Mouse (Mus musculus) heart, postnatal 4 days (tissue): ENCODE data around the gene Arhgef10l. TPM values are rescaled to one million over a fixed set of nuclear protein-coding genes. Genes with fewer than 3 reads are reported as not detected.
"Not testable (repeated sequence)": the region's sequence is repeated elsewhere in the genome, so short reads cannot be mapped to it uniquely, and the experiment has no call there.

Experiments
- DNase-seq: peaks from one replicate; pipeline ENCODE4 v3.0.0; 2021
- total RNA-seq, 2 experiments: library from RNA; stranded (reverse); gene quantifications; 2 replicates each; pipeline ENCODE4 v1.2.3; 2021

Gene Arhgef10l
- total RNA-seq, 2 experiments from 2014 or later: 45.9 to 46.7 TPM

DNA sequence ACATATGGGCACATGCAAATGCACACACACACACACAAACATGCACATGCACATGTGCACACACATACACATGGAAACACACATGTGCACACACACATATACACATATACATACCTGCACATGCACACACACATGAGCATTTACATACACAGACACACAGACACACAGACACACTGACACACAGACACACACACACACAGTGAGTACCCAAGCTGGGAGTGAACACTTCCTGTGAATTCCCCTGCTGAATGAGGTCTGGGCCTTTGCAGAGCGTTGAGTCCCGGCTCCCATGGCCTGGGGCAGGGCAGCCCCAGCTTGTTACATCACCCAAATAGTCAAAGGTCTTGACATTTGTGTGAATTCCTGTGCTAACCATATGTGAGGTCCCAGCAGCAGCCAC is 96.4 kb downstream of the Arhgef10l start:
- no peak for DNase-seq

DNA sequence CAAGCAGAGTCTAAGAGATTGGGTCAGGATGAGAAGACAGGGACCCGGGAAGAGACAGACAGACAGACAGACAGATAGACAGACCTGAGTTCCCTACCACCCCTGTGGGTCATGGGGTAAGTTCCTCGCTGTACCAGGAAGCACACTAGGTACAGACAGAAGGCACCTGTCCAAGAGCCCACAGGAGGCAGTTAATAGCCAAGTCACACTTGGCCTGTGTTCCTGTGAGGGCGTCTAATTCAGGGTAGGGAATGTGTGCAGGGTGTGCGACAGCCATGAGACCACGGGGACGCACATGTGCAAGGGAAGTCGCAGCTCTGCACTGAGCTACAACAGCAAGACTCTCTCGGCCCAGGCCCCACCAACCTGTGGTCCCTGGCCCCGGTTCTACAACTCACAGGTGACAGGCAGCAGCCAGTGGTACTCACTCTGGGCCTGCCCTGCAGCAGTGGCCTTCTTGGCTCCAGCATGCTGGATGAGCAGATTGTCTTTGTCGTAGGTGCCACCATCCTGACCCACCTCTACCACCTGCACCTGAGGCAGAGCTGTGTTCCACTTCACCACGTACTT is 97.8 kb downstream of the Arhgef10l start:
- no peak for DNase-seq

DNA sequence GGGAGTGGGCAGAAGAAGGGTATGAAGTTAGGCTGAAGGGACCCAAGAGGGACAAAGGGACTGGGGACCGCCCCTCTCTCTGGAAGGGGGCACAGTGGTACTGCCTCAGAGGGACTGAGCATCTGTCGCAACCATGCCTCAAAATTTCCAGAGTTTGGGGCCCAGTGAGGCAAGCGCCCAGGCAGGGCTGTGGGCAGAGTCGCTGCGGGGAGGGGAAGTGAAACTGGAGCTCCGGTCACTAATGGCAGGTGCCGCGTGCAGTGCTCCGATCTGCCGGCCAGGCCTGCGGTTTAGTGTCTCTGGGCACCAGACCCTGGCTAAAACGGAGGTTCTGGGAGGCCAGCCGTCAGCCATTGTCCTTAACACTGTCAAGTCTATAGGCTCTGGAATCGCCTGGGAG is 99.0 kb downstream of the Arhgef10l start:
- DNase-seq: peak; percentile 31

DNA sequence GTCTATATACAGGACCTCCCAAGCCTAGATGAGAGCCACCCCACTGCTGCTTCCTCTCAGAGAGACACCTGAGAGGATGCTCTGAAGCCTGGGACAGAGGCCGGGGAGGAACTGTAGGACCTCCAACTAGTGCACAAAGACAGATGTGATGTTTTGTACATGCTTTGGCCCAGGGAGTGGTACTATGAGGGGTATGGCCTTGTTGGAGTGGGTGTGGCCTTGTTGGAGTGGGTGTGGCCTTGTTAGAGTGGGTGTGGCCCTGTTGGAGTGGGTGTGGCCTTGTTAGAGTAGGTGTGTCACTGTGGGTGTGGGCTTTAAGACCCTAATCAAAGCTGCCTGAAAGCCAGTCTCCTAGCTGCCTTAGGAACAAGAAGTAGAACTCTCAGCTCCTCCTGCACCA is 101.4 kb downstream of the Arhgef10l start:
- DNase-seq: not testable (repeated sequence)

DNA sequence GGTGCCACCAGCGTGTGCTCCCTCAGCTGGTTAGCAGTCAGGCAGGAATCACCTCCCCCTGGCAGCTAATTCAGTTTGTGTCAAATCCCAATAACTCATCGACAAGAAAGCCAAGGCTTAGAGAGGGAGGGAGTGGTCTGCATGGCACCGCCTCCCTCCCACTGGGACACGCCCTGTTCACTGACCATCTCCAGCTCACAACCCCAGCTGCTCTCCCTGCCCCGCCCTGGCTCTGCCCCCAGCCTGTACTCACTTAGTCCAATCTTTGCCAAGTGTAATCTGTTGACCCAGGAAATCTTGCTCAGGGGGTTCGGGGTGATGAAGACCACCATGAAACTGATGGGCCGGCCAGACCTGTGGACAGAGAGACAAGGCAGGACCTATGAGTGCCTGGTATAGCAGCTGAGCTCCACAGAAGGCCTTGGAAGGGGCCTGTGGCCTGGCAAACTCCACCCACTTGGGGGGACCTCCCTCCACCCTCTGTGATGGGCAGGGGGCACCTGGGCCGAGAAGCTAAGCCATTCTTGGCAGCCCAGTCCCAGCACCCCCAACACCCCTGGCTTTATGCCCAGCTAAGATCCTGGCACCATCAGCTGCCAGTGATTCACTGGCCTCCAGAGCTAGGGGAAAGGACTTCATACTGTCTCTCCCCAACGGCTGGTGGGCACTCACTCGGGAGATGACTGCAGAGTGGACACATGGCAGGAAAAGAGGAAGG is 103.2 kb downstream of the Arhgef10l start:
- DNase-seq: peak; percentile 52

DNA sequence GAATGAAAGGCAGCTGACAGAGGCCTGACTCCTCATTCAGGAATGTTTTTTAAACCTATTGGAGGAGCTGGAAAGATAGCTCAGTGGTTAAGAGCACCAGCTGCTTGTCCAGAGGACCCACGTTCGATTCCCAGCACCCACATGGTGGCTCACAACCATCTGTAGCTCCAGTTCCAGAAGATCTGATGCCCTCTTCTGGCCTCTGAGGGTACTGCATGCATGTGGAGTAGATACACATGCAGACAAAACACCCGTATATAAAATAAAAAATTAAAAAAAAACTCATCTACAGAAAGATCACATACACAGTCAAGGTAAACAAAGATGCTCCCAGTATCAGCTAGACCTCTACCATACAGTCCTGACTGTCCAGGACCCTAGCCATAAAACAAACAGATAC is 104.1 kb downstream of the Arhgef10l start:
- DNase-seq: no peak

DNA sequence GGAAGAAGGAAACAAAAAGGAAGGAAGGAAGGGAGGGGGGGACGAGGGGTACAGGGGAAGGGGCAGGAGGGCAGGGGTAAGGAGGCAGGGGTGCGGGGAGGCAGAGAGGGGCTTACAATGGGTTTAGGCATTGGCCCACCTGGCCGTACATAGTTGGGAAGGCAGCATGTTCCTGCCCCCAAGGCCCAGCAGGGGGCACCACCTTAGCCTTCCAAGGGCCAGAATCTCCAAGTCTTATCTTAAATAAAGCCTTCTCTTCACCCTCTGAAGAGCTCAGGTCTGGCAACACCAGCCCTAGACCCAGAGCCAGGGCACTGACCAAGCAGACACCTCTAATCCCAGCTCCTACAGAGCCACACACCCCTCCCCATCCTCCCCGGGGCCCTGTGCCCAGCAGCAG is 106.0 kb downstream of the Arhgef10l start:
- no peak for DNase-seq

DNA sequence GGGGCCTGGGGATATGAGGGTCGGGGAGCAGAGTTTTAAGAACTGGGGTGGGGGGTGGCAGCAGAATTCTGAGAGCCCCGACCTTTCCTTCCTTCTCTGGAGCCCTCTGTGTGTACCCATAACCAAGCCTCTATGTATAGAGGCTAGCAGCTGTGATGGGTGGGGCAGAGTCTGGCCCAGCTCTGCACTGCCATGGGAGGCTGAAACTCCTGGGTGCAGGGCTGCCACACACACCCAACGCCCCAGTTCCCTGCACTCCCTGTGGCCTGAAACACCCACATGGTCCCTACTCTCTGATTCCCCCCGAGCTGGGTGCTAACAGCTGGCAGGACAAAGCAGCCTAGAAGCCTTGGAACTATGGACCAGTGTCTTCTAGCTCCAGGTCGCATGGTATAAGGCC is 107.6 kb downstream of the Arhgef10l start:
- DNase-seq: no peak

DNA sequence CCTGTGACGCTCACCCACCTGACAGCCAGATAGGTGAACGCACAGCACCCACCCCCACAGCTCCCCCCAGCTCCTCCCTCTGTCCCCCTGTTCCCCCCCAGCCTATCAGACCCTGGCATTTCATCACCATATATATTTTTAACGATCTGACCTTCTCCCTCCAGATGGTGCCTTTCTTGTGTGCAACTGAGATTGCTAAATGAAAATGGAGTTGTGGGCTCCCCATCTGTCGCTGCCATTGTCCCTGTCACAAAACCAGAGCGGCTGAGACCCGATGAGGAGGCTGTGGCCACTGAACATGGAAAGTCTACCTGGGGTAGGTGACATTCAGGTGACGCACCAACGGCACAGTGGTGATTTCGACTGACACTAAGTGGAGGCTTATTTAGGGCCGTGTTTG is 109.3 kb downstream of the Arhgef10l start:
- no peak for DNase-seq

DNA sequence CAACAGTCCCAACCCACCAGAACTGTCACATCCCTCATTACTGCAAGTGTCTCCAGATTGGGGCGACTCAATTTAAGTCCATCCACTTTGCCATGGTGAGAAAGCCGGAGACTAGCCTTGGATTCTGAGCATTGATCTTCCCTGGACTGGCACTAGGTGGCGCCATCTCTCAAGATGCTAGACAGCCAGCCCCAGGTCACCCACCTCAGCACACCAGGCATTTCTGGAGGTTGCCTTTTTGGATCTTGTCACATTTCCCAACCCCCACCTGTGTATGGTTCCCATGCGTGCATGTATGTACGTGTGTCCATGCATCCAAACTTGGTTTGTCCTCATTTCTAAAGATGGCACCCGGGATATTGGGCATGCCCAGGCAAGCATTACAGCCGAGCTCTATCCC is 110.5 kb downstream of the Arhgef10l start:
- peak; percentile 75 for DNase-seq

DNA sequence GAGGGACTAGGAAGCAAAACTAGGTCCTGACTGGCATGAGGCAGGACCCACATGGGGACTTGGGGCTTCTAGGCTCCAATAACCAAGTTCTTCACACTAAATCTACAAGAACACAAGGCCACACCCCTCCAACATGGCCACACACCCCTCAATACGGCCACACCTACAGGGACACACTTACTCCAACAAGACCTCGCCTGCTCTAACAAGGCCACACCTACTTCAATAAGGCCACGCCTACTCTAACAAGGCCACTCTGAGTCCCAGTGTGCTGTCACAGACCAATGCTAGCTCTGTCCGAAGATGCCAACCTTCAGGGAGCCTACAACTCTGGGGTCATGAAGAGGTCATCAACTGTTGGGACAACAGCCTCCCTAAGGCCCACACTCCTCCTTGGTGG is 111.3 kb downstream of the Arhgef10l start:
- no peak for DNase-seq

DNA sequence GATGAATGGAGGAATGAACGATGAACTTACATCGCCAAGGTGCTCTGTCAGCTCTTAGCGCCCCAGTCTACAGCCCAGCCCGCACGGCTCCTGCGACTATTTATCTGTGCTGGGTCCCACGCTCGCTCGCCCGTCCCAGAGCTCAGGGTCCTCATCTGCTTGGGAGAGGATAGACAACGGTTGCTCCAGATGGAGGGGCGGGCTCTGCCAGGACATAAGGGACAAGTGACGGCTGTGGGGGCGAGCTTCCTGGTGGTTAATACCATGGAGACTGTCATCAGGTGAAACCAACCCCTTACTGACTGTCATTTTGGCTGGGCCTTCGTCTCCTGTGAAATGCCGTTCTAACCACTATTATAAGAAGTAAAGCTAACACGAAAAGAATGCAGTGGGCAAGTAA is 114.0 kb downstream of the Arhgef10l start:
- DNase-seq: no peak

DNA sequence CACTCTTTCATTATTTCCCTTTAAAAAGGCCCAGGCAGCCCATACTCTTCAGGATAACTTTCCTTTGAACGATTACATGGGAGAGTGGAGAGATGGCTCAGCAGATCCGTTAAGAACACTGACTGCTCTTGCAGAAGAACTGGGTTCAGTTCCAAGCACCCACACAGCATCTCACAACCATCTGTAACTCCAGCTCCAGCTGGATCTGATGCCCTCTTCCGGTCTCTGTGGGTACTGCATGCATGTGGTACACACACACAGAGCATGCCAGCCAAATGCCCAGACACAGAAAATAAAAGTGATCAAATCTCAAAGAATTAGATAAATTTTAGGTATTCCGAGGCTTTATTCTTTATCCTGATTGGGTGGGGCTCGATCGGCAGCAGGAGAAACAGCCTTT is 115.1 kb downstream of the Arhgef10l start:
- no peak for DNase-seq

DNA sequence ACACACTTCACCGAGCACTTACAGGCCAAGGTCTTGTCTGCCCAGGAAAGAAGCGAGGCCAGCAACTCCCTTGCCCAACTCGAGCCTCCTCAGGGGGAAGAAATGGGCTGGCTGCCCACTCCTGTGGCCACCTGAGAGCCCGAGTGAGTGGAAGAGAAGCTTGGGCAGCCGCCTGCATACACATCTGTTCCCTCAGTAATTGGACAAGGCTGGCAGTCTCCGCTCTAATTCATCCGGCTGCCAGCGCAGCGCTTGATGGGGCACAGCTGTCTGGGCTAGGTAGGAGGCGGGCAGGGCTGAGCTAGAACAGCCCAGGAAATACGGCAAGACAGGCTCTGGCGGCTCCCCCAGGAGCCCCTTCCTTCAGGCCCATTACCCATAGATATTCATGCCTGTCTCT is 115.8 kb downstream of the Arhgef10l start:
- no peak for DNase-seq

DNA sequence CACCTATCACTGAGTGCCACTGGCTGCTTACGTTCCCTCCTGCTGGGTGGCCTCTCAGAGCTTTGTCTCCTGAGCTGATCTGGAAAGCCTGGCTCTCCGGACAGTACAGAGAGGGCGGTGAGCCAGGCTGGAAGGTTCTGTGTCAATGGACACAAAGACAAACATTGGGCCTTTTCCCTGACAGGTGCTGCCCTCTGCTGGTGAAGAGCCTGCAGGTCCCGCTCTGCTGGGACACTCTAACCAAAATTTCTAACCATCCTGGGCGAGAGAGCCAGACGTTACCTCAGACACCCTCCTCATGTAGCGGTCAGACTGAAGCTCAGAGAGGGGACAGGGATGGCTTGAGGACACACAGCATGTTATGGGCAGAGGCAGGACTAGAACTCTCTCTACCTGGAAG is 118.3 kb downstream of the Arhgef10l start:
- peak; percentile 80 for DNase-seq

DNA sequence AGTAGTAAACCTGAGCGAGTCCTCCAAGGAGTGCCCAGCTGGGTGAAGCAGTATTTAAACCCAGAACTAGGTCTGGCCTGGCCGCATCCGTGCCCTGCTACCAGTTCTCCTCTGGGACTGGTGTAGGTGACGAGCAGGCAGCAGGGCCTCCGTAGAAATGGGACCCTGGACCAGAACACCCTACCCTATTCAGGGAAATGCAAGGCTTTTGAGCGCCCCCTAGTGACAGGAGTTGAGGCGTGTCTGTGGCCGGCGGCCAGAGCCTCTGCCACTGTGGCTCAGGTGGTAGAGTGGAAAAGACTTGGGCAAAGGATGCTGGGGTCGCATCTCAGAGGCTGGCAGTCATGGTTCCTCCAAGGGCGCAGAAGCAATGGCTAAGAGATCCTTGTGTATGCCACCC is 126.7 kb downstream of the Arhgef10l start:
- peak; percentile 73 for DNase-seq

DNA sequence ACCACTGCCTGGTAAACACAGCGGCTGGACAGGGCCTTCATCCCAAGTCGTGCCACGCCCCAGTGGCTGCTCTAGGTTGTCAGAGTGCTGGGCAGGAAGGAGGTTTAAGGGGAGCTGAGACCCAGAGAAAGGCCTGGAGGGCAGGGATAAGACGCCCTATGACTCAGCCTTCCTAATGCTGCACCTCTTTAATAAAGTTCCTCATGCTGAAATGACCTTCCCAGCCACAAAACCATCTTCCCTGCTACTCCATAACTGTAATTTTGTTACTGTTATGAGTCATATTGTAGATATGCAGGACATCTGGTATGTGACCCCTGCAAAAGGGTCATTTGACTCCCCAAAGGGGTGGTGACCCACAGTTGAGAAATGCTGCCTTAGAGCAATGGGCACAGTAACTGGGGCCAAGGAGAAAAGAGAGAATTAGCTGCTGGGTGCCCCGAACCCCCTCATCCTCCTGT is 128.2 kb downstream of the Arhgef10l start:
- no peak for DNase-seq

DNA sequence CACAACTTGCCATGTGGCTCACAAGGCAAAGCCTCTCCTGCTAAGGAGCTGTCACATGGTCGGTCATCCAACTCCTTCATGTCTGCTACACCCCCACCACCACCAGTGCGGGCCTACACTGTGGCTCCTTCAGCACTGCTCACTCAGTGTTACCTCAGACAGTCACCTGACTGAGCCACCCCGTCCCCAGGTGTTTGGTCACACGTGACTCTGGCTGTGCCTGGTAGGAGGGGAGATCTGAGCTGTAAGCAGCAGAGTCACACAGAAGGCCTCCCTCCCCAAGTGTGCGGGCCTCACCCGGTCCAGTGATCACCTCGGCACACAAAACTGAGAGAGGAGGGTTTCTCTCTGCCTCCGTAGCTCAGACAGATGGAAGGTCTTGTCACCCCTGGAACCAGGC is 130.5 kb downstream of the Arhgef10l start:
- DNase-seq: no peak

DNA sequence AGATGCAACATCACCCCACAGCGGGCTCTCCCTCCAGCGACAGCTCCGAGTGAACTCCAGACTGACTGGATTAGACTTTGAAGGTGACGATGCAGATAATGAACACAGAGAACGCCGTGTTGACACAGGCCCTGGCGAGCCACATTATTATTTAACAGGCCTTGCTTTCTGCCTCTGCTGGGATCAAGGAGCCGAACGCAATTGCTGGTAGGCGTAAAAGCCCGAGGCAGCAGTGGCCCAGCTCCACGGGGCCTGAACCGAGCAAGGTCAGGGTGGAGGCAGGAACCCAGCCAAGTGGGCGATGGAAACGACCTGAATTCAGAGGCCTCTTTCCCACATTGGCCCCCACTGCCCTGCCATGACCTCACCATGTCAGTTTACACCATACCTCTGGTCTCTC is 133.5 kb downstream of the Arhgef10l start:
- DNase-seq: no peak

DNA sequence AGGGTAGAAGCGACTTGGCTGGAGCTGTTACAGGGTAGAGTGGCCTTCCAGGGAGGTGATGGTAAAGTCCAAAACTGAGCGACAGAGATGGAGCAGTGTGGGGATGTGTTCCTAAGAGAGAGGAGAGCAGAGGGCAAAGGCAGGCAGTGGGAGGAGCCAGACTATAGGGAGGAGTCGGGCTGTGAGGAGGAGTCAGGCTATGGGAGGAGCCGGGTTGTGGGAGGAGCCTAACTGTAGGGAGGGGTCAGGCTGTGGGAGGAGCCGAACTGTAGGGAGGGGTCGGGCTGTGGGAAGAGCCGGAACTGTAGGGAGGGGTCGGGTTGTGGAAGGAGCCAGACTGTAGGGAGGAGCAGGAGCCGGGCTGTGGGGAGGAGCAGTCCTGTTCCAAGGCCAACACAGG is 134.8 kb downstream of the Arhgef10l start:
- peak; percentile 43 for DNase-seq

DNA sequence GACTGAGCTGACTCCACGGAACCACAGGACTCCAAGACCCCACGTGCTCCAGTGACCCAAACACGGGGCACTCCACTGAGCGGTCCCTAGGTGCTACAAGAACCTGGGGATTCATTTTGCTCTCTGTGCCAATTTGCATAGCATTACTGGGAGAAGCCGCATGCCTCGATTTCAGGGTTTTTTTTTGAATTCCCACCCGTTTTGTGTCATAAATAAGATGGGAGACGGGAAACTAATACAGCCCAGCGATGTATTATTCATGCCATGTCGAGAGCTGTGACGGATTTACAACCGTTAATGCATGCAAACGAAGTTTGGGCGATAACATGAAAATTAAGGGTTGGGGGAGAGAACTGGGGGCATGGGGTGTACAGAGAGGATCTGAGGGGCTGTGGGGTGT is 136.1 kb downstream of the Arhgef10l start:
- DNase-seq: no peak

DNA sequence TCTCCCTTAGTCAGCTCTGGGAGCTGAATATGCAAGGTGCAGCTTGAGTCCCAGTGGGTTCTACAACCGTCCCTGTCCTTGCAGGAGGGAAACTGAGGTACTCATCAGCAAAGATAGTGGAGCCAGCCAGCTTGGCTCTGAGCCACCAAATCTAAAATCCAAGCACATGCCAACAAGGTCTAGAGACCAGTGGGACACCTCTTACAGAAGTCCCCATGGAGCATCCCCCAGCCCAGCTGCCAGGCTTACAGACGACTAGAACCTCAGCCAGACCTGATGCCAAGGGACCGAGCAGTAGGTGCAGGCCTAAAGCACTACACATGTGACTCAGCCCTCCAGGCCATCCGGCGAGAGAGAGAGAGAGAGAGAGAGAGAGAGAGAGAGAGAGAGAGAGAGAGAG is 137.4 kb downstream of the Arhgef10l start:
- no peak for DNase-seq

DNA sequence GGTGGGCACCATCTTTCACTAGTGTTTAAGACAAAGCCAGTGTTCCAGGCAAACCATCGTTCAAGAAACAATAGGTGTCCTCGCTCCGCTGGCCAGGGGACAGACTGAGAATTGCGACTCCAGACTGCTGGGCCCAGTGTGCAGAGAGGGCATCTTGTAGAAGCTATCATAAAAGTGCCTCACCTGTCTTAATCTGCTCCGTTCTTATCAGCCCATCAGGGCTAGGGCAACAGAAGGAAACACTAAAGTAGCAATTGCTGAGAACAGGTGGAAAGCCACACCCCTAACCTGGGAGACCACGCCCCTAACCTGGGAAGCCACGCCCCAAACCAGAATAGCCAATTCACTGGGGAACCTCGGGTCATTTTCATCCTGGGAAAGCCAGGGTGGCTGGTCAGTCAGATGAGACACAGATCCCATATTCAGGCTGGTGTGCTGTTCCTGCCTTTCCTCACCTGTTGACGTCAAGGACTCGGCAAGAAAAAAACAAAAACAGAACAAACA is 140.1 kb downstream of the Arhgef10l start:
- no peak for DNase-seq

DNA sequence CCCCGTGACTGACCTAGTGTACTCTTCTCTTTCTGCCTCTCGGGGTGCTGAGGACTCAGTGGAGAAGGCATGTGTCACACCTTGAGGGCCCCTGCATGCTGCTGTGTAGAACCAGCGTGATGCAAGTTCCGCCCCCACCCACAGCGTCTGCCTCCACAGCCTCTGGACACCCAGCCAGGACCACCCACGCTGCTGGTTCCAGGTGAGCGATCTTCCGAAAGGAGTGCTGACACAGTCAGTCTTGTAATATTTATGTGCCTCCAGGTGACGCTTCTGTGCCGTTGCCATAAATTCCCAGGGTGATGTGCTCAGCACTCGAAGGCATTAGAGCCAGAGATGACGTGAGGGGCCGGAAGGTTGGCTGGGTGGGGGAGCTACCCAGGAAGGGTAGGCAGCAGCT is 140.9 kb downstream of the Arhgef10l start:
- DNase-seq: no peak
